Mouse (Mus musculus) midbrain, embryonic 11.5 days (tissue): Measurements from ENCODE around the gene Ndufa9. TPM values are rescaled to one million over a fixed set of nuclear protein-coding genes. Genes with fewer than 3 reads are reported as not detected.

Source experiments
- ATAC-seq: fragments of 200-750 bp; cut with Nextera tagmentation; 2 replicates; pipeline ENCODE4 v1.8.0; 2017; ENCODE audit warnings: moderate TSS enrichment, moderate library complexity; ENCODE audit not compliant: low FRiP score
- DNase-seq: peaks from one replicate; pipeline ENCODE4 v3.0.0; 2015; ENCODE audit warnings: low spot score; ENCODE audit errors: missing footprints
- H3K27ac ChIP-seq: fragments of 300-500 bp; sonication (generic); 2 replicates; pipeline ENCODE4 v1.5.1; 2014; ENCODE audit warnings: low read depth, low read length
- H3K27me3 ChIP-seq: fragments of 300-500 bp; sonication (generic); 2 replicates; pipeline ENCODE4 v1.6.1; 2014; ENCODE audit warnings: mild to moderate bottlenecking, low read length, moderate library complexity, mixed read lengths; ENCODE audit not compliant: control insufficient read depth, insufficient read depth
- H3K36me3 ChIP-seq: fragments of 300-500 bp; sonication (generic); 2 replicates; pipeline ENCODE4 v1.6.1; 2014; ENCODE audit warnings: mild to moderate bottlenecking, low read length, moderate library complexity, mixed read lengths; ENCODE audit not compliant: control insufficient read depth, insufficient read depth
- H3K4me1 ChIP-seq: fragments of 300-500 bp; sonication (generic); 2 replicates; pipeline ENCODE4 v1.6.1; 2014; ENCODE audit warnings: low read length; ENCODE audit not compliant: control insufficient read depth, insufficient read depth
- H3K4me2 ChIP-seq: fragments of 300-500 bp; sonication (generic); 2 replicates; pipeline ENCODE4 v1.6.1; 2014; ENCODE audit warnings: mild to moderate bottlenecking, moderate library complexity
- H3K4me3 ChIP-seq: fragments of 300-500 bp; sonication (generic); 2 replicates; pipeline ENCODE4 v1.5.1; 2014; ENCODE audit warnings: low read depth, low read length
- H3K9ac ChIP-seq: fragments of 300-500 bp; sonication (generic); 2 replicates; pipeline ENCODE4 v1.6.1; 2014; ENCODE audit warnings: low read length
- H3K9me3 ChIP-seq: fragments of 300-500 bp; sonication (generic); 2 replicates; pipeline ENCODE4 v1.6.1; 2016; ENCODE audit warnings: low read length; ENCODE audit not compliant: control insufficient read depth
- WGBS: fragments of 180-500 bp; shearing (Covaris S2); extraction: QIAGEN DNeasy Blood & Tissue Kit; methylation state at CpG from one replicate; pipeline ENCODE4 v1.1.7; 2014; 5-methylcytosine and 5-hydroxymethylcytosine counted together
- polyA plus RNA-seq: library from polyadenylated mRNA; unstranded; fragments of >200 nt; fragmentation: Nextera tagmentation; extraction: Ambion mirVana; gene quantifications from 2 replicates; pipeline ENCODE4 v1.2.1, GENCODE M21; 2014

The Ndufa9 gene
- polyA plus RNA-seq, 1 experiment from 2014 or later = 194 TPM

- 72% methylated on average over 4 of the region's 4 CpGs for WGBS
- ATAC-seq = no peak
- Histone ChIP-seq H3K9ac (no peak overlapping the region), H3K4me1 (no peaks in the 10 kb centered on the region), H3K9me3 (no peaks in the 10 kb centered on the region), H3K27me3 (no peaks in the 10 kb centered on the region), H3K27ac (no peak overlapping the region), H3K4me3 (no peak overlapping the region), H3K4me2 (no peak overlapping the region), H3K36me3 (no peaks in the 10 kb centered on the region)
- no peak for DNase-seq
Observed at GRCm38 (mm10) chr6:126808134-126808533, 40.8 kb downstream of the Ndufa9 start.

GRCm38 (mm10) chr6:126806783-126807182 is 42.2 kb downstream of the Ndufa9 start:
- H3K27ac ChIP-seq = no peak overlapping the region
- H3K9me3 ChIP-seq = no peaks in the 10 kb centered on the region
- peak; percentile 87 for DNase-seq
- H3K9ac ChIP-seq = no peak overlapping the region
- no peak overlapping the region for H3K4me2 ChIP-seq
- H3K27me3 ChIP-seq = no peaks in the 10 kb centered on the region
- no peak overlapping the region for H3K4me3 ChIP-seq
- no peak for ATAC-seq
- 85% methylated on average over 3 of the region's 3 CpGs for whole genome bisulfite sequencing
- H3K4me1 ChIP-seq = no peaks in the 10 kb centered on the region
- no peaks in the 10 kb centered on the region for H3K36me3 ChIP-seq

DNA sequence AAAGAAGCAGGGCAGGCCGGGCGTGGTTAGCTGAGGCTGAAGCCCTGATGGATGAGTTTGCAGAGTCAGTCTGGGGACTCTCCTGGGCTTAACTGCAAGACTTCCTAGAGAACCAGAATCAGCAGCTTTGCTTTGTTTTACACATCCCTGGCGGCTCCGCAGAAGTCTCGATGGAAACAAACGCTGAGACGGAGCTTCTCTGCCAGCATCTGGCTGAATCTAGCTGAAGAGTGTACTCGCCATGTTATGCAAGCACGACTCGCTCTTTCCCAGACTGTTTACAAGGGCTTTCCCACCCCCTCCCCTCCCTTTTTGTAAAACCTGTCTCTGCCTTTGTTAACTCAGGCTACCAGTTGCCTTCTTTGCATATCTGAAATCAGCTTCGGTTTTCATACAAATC is 46.0 kb downstream of the Ndufa9 start:
- ATAC-seq = peak; percentile 33; the same call in 1 of the 2 replicates
- Histone ChIP-seq H3K4me3 (no peak overlapping the region), H3K27me3 (no peaks in the 10 kb centered on the region), H3K27ac (no peak overlapping the region), H3K36me3 (no peaks in the 10 kb centered on the region), H3K9ac (no peak overlapping the region), H3K4me2 (no peak overlapping the region), H3K9me3 (no peaks in the 10 kb centered on the region), H3K4me1 (no peaks in the 10 kb centered on the region)
- 30% methylated on average over 11 of the region's 11 CpGs for WGBS
- peak; percentile 89 for DNase-seq

DNA sequence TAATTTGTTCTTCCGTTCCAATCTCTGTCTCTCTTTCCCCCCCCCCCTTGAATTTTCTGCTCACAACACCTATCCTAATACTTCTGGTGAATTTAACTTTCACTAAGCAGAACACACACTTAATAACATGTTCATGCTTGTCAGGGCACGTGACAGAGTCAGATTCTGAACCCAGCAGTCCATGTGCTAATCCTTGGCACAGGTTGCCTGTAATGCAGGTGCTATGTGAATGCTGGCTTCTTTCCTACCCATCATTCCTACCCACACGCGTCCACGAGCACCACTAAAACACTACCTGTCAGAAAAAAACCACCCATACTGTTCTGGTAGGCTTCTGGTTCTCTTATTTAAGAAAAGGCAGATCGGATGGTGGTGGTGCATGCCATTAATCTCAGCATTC is 54.2 kb downstream of the Ndufa9 start:
- DNase-seq (no peak), ATAC-seq (no peak)
- H3K9ac ChIP-seq = no peak overlapping the region
- no peaks in the 10 kb centered on the region for H3K36me3 ChIP-seq
- H3K4me2 ChIP-seq = no peak overlapping the region
- WGBS = 90% methylated on average over 6 of the region's 6 CpGs
- H3K9me3 ChIP-seq = no peaks in the 10 kb centered on the region
- no peaks in the 10 kb centered on the region for H3K4me1 ChIP-seq
- H3K4me3 ChIP-seq = no peak overlapping the region
- H3K27me3 ChIP-seq = no peaks in the 10 kb centered on the region
- H3K27ac ChIP-seq = no peak overlapping the region

GRCm38 (mm10) chr6:126793689-126794088 is 55.2 kb downstream of the Ndufa9 start:
- ATAC-seq = no peak
- H3K4me3 ChIP-seq = no peak overlapping the region
- no peak overlapping the region for H3K27ac ChIP-seq
- DNase-seq = no peak
- no peaks in the 10 kb centered on the region for H3K4me1 ChIP-seq
- H3K9me3 ChIP-seq = no peaks in the 10 kb centered on the region
- WGBS = 95% methylated on average over 6 of the region's 6 CpGs
- H3K36me3 ChIP-seq = no peaks in the 10 kb centered on the region
- H3K9ac ChIP-seq = no peak overlapping the region
- H3K27me3 ChIP-seq = no peaks in the 10 kb centered on the region
- H3K4me2 ChIP-seq = no peak overlapping the region

DNA sequence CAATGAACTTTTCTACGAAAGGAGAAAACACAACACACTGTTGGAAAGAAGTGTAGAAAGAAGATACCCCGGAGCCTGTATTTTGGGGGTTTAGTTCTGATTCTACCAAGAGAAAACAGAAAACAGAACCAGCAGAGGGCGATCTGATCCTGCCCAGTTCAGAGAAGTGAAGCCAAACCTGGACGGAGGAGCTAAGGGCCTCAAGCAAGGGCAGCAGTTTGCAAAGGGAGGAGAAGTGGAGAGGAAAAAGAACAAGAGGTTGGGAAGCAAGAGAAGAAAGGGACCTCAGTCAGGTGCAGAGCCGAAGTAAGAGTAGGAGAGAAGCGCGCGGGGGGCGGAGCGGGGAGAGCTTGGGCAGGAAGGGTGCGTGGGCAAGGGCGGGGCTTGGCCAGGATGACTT is 57.0 kb downstream of the Ndufa9 start:
- H3K9ac ChIP-seq = no peak overlapping the region
- H3K27ac ChIP-seq = no peak overlapping the region
- H3K4me2 ChIP-seq = peak overlapping the region; percentile 24; the same call in 1 of the 2 replicates
- H3K9me3 ChIP-seq = no peaks in the 10 kb centered on the region
- no peak overlapping the region for H3K4me3 ChIP-seq
- H3K36me3 ChIP-seq = no peaks in the 10 kb centered on the region
- no peaks in the 10 kb centered on the region for H3K4me1 ChIP-seq
- H3K27me3 ChIP-seq = no peaks in the 10 kb centered on the region
- 31% methylated on average over 12 of the region's 12 CpGs for WGBS
- no peak for DNase-seq
- no peak for ATAC-seq

DNA sequence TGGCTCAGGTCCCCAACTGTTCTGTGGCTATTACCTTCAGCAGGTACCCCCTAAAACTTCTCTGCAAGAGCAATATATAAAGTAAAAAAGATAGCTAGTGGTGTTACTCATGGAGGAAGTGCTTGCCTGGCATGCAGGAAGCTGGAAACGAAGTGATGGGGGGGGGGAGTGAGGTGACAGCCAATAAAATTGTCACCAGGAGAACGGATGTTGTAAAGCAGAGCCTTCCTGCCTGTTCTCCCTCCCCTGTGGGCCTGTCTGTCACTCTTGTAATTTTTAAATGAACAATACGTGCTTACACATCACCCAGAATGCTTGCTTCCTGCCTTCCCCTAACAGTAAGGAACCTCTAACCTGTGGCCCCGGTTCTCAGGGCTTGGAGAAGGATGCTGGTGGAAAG is 57.4 kb downstream of the Ndufa9 start:
- ATAC-seq (no peak), DNase-seq (no peak)
- WGBS = 55% methylated on average over 4 of the region's 4 CpGs
- H3K4me3 ChIP-seq = no peak overlapping the region
- no peak overlapping the region for H3K27ac ChIP-seq
- H3K9ac ChIP-seq = no peak overlapping the region
- no peaks in the 10 kb centered on the region for H3K4me1 ChIP-seq
- no peak overlapping the region for H3K4me2 ChIP-seq
- H3K9me3 ChIP-seq = no peaks in the 10 kb centered on the region
- H3K27me3 ChIP-seq = no peaks in the 10 kb centered on the region
- H3K36me3 ChIP-seq = no peaks in the 10 kb centered on the region

DNA sequence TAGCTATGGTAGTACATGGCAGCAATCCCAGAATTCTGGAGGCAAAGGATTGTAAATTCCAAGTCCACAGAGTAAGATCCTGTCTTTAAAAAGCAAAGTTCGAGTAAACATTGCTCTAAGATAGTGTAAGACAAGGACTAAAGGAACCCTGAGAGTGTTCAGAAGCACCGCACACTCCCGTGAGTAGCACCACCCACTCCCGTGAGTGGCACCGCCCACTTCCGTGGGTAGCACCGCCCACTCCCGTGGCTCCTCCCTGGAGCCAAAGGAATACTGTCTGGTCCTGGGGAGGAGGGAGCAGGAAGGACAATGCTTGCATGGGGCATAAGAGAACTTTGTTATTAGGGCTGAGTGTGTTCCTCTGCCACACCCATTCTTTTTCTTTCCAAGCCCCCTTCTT is 60.1 kb downstream of the Ndufa9 start:
- H3K27ac ChIP-seq = no peak overlapping the region
- 82% methylated on average over 8 of the region's 8 CpGs for WGBS
- no peak overlapping the region for H3K4me3 ChIP-seq
- no peak for ATAC-seq
- H3K27me3 ChIP-seq = no peaks in the 10 kb centered on the region
- DNase-seq = no peak
- no peaks in the 10 kb centered on the region for H3K4me1 ChIP-seq
- H3K36me3 ChIP-seq = no peaks in the 10 kb centered on the region
- H3K9ac ChIP-seq = no peak overlapping the region
- H3K4me2 ChIP-seq = no peak overlapping the region
- no peaks in the 10 kb centered on the region for H3K9me3 ChIP-seq

DNA sequence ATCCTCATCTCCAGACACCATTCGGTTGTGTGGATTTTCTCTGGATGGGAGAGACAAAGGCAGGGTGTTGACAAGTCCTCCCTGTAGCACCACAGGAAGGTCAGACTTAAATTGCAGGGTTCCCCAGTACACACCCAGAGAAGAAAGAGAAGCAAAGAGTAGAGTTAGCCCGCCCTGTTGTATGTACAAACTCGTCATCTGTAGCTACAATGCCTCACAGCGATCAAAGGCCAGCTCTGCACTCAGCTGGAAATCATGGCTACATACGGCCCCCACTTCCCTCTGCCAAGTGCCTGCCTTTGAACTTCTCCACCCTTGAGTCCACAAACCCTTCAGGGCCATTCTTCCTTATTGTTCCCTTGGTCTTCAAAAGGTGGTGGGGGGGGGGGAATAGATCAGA is 64.7 kb downstream of the Ndufa9 start:
- H3K27ac ChIP-seq = no peak overlapping the region
- no peaks in the 10 kb centered on the region for H3K27me3 ChIP-seq
- H3K9me3 ChIP-seq = no peaks in the 10 kb centered on the region
- no peak for DNase-seq
- H3K4me2 ChIP-seq = no peak overlapping the region
- no peak overlapping the region for H3K4me3 ChIP-seq
- H3K9ac ChIP-seq = no peak overlapping the region
- H3K4me1 ChIP-seq = no peaks in the 10 kb centered on the region
- WGBS = 65% methylated on average over 5 of the region's 5 CpGs
- H3K36me3 ChIP-seq = no peaks in the 10 kb centered on the region
- no peak for ATAC-seq

DNA sequence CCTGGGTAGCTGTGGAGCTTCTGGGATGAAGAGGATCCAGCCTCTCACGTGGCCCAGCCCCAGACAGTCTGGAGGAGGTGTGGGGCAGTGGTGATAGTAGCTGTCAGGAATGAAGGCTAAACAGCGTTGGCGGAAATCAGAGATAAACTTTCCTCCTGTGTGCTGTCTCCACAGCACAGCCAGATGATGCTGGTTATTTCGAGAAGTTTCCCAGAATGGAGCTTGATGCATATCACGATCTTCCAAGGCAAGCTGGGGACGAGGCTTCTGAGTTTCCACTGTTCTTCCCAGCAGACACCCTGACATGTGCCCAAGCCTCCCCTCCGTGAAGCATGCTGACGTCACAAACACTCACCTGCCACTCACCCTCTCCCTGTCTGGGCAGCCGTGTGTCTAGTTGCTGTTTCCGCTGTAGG is 65.3 kb downstream of the Ndufa9 start:
- no peak for DNase-seq
- no peaks in the 10 kb centered on the region for H3K9me3 ChIP-seq
- ATAC-seq = no peak
- no peaks in the 10 kb centered on the region for H3K27me3 ChIP-seq
- no peaks in the 10 kb centered on the region for H3K36me3 ChIP-seq
- WGBS = 75% methylated on average over 10 of the region's 10 CpGs
- no peak overlapping the region for H3K4me2 ChIP-seq
- H3K27ac ChIP-seq = no peak overlapping the region
- H3K4me1 ChIP-seq = no peaks in the 10 kb centered on the region
- H3K9ac ChIP-seq = no peak overlapping the region
- H3K4me3 ChIP-seq = no peak overlapping the region
